Mouse (Mus musculus): ENCODE data around the gene Anks3.
A peak's percentile ranks its signal among the peaks of the same experiment; 100 is the strongest.

The Anks3 gene

GRCm38 (mm10) chr16:4963797-4964709 is at the start of gene Anks3:
Anks3 (minus strand) TSS chr16:4964205.
- peak; percentile 96 for DNase-seq (ENCODE audit: low read depth, low spot score)

GRCm38 (mm10) chr16:5013054-5013838 is 49.2 kb upstream of the Anks3 start, which contains the start of gene Rogdi:
Rogdi (minus strand) TSS chr16:5013553.
- DNase-seq (ENCODE audit: low read depth, low spot score): peak; percentile 98

GRCm38 (mm10) chr16:5012036-5013005 is 48.3 kb upstream of the Anks3 start:
- no peak for DNase-seq (ENCODE audit: low read depth, low spot score)

DNA sequence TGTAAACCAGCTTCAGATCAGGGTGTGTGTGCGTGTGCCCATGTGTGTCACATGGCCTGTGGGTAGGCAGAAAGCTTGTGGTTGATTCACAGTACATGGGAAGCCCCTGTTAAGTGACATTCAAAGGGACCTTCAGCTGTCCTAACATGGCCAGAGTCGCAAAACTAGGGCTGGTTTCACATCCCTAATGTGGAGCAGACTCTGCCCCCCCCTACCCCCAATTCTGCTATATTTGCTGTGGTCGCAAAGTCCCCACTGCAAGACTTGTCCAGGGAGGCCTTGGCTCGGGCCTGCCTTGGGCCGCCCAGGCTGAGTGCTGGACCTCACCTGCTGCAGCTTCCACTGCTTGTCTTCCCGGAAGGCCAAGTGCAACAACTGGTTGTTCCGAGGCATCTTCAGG is 47.3 kb upstream of the Anks3 start:
- DNase-seq (ENCODE audit: low read depth, low spot score): no peak

GRCm38 (mm10) chr16:5010371-5010935 is 46.4 kb upstream of the Anks3 start:
- no peak for DNase-seq (ENCODE audit: low read depth, low spot score)

DNA sequence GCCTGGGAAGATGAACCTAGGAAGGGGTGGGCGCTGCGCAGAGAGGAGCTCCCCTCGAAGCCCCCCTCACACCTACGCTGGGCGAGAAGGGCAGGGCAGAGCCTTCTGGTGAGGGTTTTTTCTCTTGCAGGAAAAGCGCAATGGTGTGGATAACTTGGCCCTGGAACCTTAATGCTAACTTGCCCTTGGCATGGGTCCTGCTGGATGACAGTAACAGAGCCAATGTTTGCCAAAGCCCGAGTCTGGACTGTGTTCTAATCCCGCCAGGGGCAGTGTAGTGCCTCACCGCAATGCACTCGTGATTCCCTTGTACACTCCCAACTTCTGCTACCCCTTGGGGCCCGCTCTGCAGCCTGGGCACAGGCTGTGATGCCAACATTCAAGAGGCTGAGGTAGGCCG is 44.1 kb upstream of the Anks3 start:
- DNase-seq (ENCODE audit: low read depth, low spot score): no peak

- no peak for DNase-seq (ENCODE audit: low read depth, low spot score)
Observed at GRCm38 (mm10) chr16:5007492-5007891, 43.5 kb upstream of the Anks3 start.

DNA sequence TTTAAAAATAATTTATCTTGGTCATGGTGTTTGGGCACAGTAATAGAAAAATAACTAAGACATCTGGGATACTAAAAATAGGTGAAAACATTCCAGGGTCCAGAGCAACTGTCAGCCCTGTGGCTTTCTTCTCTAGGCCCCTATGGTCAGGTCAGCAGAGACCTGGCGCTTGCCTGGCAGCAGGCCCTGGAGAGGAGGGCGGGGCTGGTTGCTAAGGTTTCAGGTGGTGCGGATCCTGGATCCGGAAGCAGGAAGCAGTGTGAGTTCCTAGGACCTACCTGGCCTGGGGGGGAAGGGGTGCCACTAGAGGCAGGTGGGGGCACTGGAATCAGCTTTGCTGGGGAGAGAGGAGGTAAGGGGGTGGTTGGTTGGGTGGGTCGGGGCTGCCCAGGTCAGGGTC is 43.1 kb upstream of the Anks3 start, which contains the start of gene Smim22:
Gene Smim22, plus strand, starts transcription at position 222 of the 400 bp plus-strand sequence.
- DNase-seq (ENCODE audit: low read depth, low spot score): no peak

- no peak for DNase-seq (ENCODE audit: low read depth, low spot score)
Observed at GRCm38 (mm10) chr16:5000611-5001010, 36.6 kb upstream of the Anks3 start.

DNA sequence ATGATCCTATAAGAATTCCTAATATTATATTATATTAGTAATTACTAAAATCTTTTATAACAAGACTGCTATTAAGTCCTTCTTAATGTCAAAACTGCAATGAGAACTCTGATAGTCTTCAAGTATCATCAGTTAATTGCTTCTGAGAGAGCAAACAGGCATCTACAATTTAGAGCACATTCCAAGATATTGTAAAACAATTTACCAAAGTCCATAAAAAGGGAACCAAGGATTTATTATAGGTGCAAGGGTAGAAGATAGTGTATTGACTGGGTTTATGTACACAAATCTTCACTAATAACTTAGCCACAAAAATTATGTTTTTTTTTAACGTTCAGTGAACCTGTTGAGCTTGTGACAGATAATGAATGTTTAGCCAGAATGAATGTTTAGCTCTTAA is 35.0 kb upstream of the Anks3 start:
- DNase-seq (ENCODE audit: low read depth, low spot score): no peak

DNA sequence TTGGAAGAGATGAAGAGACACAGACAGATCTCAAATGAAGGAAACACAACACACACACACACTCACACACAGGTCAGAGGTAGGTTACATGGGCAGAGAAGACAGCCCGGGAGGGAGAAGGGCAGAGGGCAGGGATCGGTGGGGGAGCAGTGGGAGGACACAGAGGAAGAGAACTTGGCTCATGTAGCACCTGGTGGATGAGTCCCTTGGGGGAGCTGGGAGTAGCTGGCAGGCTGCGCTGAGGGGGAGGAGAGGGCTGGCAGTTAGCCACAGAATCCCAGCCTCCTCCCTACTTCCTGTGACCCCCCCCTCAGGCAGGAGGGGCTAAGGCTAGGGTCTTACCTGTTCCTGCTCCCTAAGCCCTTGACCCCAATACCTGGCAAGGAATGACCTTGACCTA is 33.5 kb upstream of the Anks3 start, which contains the start of gene Sept12:
Gene Sept12, minus strand, starts transcription at position 300 of the 400 bp plus-strand sequence.
- no peak for DNase-seq (ENCODE audit: low read depth, low spot score)

DNA sequence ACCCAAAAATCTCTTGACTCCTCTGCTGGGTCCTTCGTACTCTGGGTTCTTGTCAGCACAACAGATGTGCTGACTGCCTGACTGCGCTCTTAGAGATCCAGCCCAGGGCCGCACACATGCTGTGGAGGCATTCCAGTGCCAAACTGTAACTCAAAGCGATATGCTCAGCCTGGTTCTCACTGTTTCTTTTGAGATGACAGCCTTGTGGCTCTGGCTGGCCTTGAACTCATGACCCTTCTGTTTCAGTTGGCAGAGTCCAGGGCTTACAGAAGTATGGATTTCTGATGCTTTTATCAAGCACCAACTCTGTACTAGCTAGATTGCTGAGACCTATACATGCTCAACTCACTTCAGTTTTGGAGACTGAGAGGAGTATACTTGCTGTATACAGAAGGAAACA is 29.3 kb upstream of the Anks3 start:
- DNase-seq (ENCODE audit: low read depth, low spot score): no peak

DNA sequence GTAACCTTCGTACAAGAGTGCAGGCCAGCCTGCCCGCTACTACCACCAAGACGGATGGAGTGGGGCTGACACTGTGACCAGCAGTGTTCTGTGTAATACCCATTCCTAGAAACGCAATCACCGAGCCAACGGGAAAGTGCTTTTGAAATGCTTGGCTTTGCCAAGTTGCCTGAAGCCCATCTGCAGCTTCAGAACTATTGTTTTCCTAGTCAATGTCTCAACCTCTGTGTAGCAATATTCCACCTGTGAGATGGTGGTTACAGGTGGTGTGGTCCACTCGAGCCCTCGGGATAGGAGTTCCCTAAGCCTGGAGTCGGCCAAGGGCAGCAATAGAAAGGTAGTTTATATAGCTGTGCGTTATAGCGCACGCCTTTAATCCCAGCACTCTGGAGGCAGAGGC is 20.7 kb upstream of the Anks3 start:
- no peak for DNase-seq (ENCODE audit: low read depth, low spot score)

GRCm38 (mm10) chr16:4979755-4980380 is 15.9 kb upstream of the Anks3 start:
- DNase-seq (ENCODE audit: low read depth, low spot score): no peak

DNA sequence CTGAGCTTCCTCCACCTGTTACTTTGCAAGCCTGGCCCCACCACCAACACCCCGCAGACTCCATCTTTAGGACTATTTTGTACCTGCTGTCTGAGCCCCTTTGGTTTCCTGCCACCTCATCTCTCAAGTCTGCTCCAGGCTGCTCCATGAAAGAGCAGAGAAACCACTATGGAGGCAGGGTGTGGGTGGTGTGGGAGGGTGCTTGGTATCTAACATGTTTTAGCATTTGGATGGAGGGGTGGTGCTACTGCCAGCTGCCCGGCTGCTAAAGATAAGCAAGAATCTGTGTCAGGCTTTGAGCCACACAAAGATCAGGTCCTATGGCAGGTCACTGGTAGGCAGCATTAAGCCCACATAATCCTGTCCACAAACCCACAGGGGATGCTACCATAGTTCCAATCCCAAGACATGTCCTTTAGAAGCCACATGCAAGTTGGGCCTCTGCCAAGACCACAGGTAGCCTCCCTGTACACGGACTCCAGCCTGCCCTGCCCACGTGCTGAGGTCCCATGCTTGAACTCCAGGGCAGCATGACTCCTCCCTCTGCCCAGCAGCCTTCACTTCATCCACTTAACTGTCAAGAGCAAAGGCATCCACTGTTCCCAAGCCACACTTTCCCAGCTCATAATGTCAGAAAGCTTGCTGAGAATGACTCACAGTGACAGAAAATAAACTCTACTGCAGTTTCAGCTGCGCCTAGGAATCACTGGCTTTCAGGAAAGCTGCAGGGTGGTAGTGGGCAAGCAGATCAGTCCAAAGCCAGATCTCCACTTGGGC is 14.5 kb upstream of the Anks3 start:
- DNase-seq (ENCODE audit: low read depth, low spot score): no peak

GRCm38 (mm10) chr16:4976180-4976579 is 12.2 kb upstream of the Anks3 start:
- no peak for DNase-seq (ENCODE audit: low read depth, low spot score)

DNA sequence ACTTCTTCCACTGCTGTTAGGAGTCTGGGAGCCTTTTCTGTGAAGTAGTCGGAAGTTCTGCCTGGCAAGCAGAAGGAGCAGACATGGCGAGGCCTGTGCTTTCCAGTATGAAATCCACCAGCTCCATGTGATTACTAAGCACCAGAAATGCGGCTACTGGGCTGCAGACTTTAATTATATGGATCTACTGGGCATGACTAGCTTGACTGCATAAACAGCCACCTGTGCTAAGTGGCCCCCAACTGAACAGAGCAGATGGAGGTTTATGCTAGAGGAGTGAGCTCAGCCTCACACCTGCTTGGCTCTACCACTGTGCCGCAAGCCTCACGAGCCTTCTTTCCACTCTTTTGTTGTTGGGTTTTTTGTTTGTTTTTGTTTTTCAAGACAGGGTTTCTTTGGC is 10.5 kb upstream of the Anks3 start:
- DNase-seq (ENCODE audit: low read depth, low spot score): no peak

DNA sequence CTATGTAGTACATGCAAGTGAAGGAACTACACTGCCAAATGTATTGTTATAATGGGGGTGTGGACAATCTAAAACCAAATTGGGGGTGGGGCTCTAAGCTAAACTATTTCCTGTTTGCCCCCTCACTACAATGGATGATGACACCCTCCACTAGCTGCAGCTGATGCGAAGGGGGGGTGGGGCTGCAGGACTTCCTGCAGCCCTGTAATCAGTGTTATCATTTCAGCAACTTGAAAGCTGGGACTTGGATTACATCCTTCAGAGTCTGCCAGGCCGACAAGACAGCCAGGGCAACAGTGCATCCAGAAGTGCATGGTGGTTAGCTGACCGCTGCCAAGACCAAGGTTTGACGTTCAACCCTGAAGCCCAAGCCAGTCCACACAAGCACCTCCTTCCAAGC is 7.6 kb upstream of the Anks3 start:
- DNase-seq (ENCODE audit: low read depth, low spot score): no peak

DNA sequence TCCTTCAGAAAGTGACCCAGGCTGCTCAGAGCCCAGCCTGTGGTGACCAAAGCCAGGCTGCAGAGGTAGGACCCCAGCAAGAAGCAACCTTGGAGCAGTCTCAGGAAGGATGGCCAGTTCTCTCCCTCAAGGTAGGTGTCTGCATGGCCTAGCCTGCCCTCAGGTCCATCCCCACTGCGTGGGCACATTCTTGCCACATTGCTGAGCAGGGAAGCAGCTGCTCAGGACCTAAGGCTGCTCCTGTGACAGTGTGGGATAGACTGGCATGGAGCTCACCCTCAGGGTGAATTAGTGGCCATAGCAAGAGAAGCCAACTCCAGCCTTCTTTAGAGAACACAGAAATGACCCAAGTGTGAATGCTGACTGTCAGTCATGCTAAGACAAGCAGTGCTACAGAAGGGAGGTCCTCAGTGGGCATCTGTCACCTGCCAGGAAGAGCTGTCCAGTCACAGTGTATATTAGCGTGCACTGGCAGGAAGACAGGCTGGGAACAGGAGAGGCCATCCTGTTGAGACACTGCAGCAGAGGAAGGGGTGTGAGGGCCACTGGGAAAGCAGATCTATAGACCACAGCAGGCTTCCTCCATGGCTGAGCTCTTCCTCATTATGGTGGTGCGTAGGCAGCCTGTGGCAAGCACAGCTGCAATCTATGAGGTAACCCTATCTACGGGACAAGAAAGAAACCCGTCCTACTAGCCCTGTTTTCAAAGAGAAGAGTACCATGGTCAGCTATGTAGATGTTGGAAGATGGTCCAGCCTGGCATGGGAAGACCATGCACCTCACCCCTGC is 5.2 kb upstream of the Anks3 start:
- DNase-seq (ENCODE audit: low read depth, low spot score): no peak
